Mouse (Mus musculus) stomach, embryonic 16.5 days (tissue): ENCODE results near the gene Kcnv2. TPM values are rescaled to one million over a fixed set of nuclear protein-coding genes. Genes with fewer than 3 reads are reported as not detected.

ENCODE experiments used
- ATAC-seq: fragments of 200-750 bp; cut with Nextera tagmentation; 2 replicates; pipeline ENCODE4 v1.8.0; 2017; ENCODE audit warnings: moderate number of reproducible peaks, moderate TSS enrichment; ENCODE audit not compliant: insufficient read depth, low FRiP score
- H3K27ac ChIP-seq: fragments of 300-500 bp; sonication (generic); 2 replicates; pipeline ENCODE4 v1.5.1; 2014; ENCODE audit warnings: low read length
- H3K27me3 ChIP-seq: fragments of 300-500 bp; sonication (generic); 2 replicates; pipeline ENCODE4 v1.6.1; 2014; ENCODE audit warnings: low read length, control low read depth, mixed read lengths; ENCODE audit not compliant: control insufficient read depth, insufficient read depth
- H3K36me3 ChIP-seq: fragments of 300-500 bp; sonication (generic); 2 replicates; pipeline ENCODE4 v1.6.1; 2014; ENCODE audit warnings: low read length; ENCODE audit not compliant: control insufficient read depth, insufficient read depth
- H3K4me1 ChIP-seq: fragments of 300-500 bp; sonication (generic); 2 replicates; pipeline ENCODE4 v1.6.1; 2014; ENCODE audit warnings: low read length, control low read depth, mixed read lengths; ENCODE audit not compliant: control insufficient read depth, insufficient read depth
- H3K4me2 ChIP-seq: fragments of 300-500 bp; sonication (generic); 2 replicates; pipeline ENCODE4 v1.6.1; 2014; ENCODE audit warnings: low read depth, low read length, mixed read lengths
- H3K4me3 ChIP-seq: fragments of 300-500 bp; sonication (generic); replicated peaks from 2 replicates; pipeline ENCODE4 v1.5.1; 2014; ENCODE audit warnings: mild to moderate bottlenecking, low read length
- H3K9ac ChIP-seq: fragments of 300-500 bp; sonication (generic); 2 replicates; pipeline ENCODE4 v1.6.1; 2014; ENCODE audit warnings: low read length
- H3K9me3 ChIP-seq: fragments of 300-500 bp; sonication (generic); replicated peaks from 2 replicates; pipeline ENCODE4 v1.6.1; 2016; ENCODE audit warnings: low read length, control low read depth; ENCODE audit not compliant: control insufficient read depth
- WGBS: fragments of 180-500 bp; shearing (Covaris S2); extraction: QIAGEN DNeasy Blood & Tissue Kit; methylation state at CpG from one replicate; pipeline ENCODE4 v1.1.7; 2014; 5-methylcytosine and 5-hydroxymethylcytosine counted together
- polyA plus RNA-seq: library from polyadenylated mRNA; unstranded; fragments of >200 nt; fragmentation: Nextera tagmentation; extraction: Ambion mirVana; gene quantifications from 2 replicates; pipeline ENCODE4 v1.2.1, GENCODE M21; 2015

Kcnv2 gene
- 0.05 TPM in 1 of 2 replicates, not detected in the other for polyA plus RNA-seq

DNA sequence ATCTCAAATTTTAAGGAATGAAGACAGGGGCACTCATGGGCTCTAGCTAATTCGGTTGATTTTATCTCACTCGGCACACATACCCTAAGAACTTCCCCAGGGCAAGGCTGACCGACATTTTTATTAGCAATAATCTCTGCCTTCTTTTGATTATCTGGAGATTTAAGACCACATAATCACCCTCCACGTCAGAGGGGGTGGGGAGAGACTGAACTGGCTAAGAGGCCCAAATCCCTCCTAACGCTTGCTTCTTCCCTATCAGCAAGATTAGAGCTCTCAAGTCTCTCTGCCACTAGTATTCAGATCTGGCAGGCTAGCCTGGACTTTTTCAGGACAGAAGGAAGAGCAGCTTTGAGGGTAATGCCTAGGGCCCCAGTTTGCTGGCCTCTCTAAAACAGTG, at the start of gene Kcnv2:
Gene Kcnv2, plus strand, starts transcription at position 308 of the 400 bp plus-strand sequence.
- WGBS: 48% methylated on average over 5 of the region's 5 CpGs

DNA sequence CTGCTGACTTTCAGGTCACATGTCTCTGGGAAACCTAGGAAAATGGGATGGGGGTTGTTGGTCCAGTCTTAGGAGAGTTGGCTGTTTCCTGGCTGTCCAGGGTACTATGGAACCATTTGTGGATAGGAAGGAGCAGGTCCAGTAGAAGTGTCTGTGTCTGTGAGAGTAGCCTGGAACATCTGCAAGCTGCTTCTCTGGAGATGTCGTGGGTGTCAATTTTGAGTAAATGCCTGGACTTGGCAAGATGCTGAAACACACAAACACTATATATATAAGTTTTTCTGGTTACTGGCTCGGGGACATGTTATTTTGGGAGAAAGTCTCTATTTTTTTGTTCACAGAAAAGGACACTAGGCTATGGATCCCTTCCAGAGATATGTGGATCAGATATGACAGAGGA, 49.0 kb upstream of the Kcnv2 start:
- H3K9ac ChIP-seq: no peak overlapping the region
- H3K9me3 ChIP-seq: no peaks in the 10 kb centered on the region
- 60% methylated on average over 2 of the region's 2 CpGs for WGBS
- H3K4me1 ChIP-seq: no peaks in the 10 kb centered on the region
- no peak overlapping the region for H3K4me3 ChIP-seq
- no peak overlapping the region for H3K4me2 ChIP-seq
- no peaks in the 10 kb centered on the region for H3K36me3 ChIP-seq
- no peak for ATAC-seq
- no peaks in the 10 kb centered on the region for H3K27me3 ChIP-seq
- no peak overlapping the region for H3K27ac ChIP-seq

More for the DNA sequence above, at the start of gene Kcnv2:
- H3K9me3 ChIP-seq: no peaks in the 10 kb centered on the region
- 0 out of 2 replicates have a peak, but pooled peaks cover 2% of the 10 kb centered on the region for H3K4me1 ChIP-seq
- H3K4me3 ChIP-seq: no peak within 1 kb of the TSS
- H3K27me3 ChIP-seq: no peaks in the 10 kb centered on the region
- H3K4me2 ChIP-seq: no peak within 1 kb of the TSS
- H3K9ac ChIP-seq: no peak within 1 kb of the TSS
- no peaks in the 10 kb centered on the region for H3K36me3 ChIP-seq
- ATAC-seq: no peak
- H3K27ac ChIP-seq: no peak within 1 kb of the TSS

DNA sequence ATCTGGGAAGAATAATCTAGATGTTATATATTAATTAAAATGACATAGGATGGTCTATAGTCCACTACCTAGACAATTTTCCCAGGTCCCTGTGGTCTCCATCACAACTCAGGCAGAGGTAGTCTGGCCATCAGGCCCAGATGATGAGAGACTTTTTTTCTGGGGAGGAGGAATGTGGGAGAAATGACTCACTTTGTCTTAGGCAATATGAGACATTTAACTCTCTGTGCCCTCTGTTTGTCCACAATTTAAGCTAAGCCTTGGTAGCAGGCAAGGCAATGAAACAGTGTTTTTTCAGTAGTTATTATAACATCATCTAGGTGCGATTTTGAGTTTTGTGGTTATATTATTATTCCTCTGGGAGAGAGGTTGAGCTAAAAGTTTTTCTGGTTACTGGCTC, 48.0 kb upstream of the Kcnv2 start:
- ATAC-seq: no peak
- Histone ChIP-seq H3K27me3 (no peaks in the 10 kb centered on the region), H3K9me3 (no peaks in the 10 kb centered on the region), H3K4me3 (no peak overlapping the region), H3K36me3 (no peaks in the 10 kb centered on the region), H3K27ac (no peak overlapping the region), H3K4me2 (no peak overlapping the region), H3K9ac (no peak overlapping the region), H3K4me1 (no peaks in the 10 kb centered on the region)
- WGBS: 81% methylated on average over 1 of the region's 1 CpGs

DNA sequence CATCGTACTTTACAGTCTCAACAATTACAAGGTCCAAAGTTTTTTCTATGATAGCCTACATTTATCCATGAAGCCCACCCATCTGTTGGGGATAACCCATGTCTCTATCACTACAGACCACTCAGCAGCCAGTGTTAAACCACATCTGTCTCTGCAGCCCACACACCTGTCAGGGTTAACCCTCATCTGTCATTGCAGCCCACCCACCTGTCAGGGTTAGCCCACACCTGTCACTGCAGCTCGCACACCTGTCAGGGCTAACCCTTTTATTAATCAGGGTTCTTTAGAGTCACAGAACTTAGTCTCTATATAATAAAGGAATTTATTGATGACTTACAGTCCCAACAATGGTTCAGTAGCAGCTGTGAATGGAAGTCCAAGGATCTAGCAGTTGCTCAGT, 43.2 kb upstream of the Kcnv2 start:
- no peaks in the 10 kb centered on the region for H3K4me1 ChIP-seq
- no peak overlapping the region for H3K4me3 ChIP-seq
- WGBS: 69% methylated on average over 2 of the region's 2 CpGs
- H3K9me3 ChIP-seq: no peaks in the 10 kb centered on the region
- H3K9ac ChIP-seq: no peak overlapping the region
- H3K27me3 ChIP-seq: no peaks in the 10 kb centered on the region
- no peaks in the 10 kb centered on the region for H3K36me3 ChIP-seq
- no peak overlapping the region for H3K4me2 ChIP-seq
- ATAC-seq: no peak
- H3K27ac ChIP-seq: no peak overlapping the region

DNA sequence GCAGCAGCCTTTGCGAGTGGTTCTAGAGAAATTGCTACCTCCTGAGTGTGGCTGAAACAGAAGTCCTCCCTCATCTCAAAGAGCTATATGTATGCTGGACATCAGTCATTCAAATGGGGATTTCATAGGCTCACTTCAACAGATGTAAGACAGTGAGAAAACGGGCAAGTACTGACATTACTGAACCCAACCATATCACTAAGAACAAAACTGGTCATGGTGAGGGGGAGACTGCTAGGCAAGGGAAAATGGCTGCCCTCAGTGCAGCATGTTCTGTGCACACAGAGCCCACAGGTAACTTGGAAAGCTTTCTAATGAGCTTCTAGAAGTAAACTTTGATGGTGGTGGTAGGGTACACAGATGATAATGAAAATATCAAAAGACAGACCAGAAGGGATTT, 12.3 kb upstream of the Kcnv2 start:
- 85% methylated on average over 2 of the region's 2 CpGs for WGBS
- H3K9me3 ChIP-seq: no peaks in the 10 kb centered on the region
- H3K4me3 ChIP-seq: no peak overlapping the region
- no peaks in the 10 kb centered on the region for H3K4me1 ChIP-seq
- no peaks in the 10 kb centered on the region for H3K36me3 ChIP-seq
- ATAC-seq: no peak
- H3K27me3 ChIP-seq: no peaks in the 10 kb centered on the region
- H3K4me2 ChIP-seq: no peak overlapping the region
- no peak overlapping the region for H3K9ac ChIP-seq
- no peak overlapping the region for H3K27ac ChIP-seq

DNA sequence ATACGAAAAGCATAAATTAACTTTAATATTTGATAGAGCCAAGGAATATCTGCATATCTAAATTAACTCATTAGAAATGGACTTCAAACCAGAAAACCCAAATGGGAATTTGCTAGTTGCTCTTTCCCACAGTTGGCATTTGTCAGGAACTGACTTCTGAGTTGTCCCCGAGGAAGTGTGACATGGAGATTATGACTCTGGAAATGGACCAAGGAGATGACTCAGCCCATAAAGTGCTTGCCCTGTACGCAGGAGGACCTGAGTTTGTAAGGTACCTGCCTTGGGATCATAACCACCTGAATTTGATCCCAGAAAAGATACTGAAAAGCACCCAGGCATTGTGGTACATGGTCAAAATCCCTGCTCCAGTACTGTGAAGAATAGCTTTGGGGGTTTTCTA, 11.1 kb upstream of the Kcnv2 start:
- Histone ChIP-seq H3K4me3 (no peak overlapping the region), H3K36me3 (no peaks in the 10 kb centered on the region), H3K4me1 (no peaks in the 10 kb centered on the region), H3K9me3 (no peaks in the 10 kb centered on the region), H3K4me2 (no peak overlapping the region), H3K27ac (no peak overlapping the region), H3K9ac (no peak overlapping the region), H3K27me3 (no peaks in the 10 kb centered on the region)
- WGBS: 74% methylated on average over 3 of the region's 3 CpGs
- no peak for ATAC-seq

DNA sequence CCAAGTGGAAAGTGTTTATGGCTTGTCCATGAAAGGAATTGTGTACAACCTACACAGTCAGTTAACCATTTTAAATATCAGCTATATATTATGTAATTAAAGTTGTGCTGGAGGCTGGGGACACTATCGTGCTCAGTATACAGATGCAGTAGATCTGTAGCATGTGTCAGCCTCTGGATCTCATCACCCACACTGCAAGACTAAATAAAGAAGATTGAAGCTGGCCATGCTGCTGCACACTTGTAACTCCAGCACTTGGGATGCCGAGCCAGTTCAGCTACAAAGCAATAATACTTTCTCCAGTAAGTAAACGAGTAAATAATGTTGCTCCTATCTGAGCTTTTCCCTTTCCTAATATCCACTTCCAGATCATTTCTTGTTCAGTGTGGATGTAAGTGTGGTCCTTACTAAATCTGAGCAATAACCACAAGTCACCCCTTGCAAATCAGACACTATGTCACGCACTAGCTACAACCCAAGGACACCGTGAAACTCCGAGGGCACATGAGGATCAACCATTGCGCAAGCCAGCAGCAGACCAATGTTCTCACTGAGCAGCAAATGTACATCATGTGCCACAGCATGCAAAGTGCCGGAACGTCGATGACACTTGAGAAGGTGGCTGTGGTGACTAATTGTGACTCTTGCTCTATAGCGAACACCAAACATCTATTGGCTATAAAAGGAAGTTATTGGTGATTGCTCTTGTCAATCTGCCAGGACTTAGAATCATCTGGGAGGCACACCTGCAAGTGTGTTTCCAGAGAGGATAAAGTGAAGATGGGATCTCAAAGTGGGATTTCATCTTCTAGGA, 9.9 kb upstream of the Kcnv2 start:
- H3K27ac ChIP-seq: no peak overlapping the region
- no peaks in the 10 kb centered on the region for H3K27me3 ChIP-seq
- H3K9ac ChIP-seq: no peak overlapping the region
- no peaks in the 10 kb centered on the region for H3K36me3 ChIP-seq
- no peaks in the 10 kb centered on the region for H3K9me3 ChIP-seq
- H3K4me2 ChIP-seq: no peak overlapping the region
- WGBS: 82% methylated on average over 11 of the region's 11 CpGs
- ATAC-seq: no peak
- no peak overlapping the region for H3K4me3 ChIP-seq
- H3K4me1 ChIP-seq: 0 out of 2 replicates have a peak, but pooled peaks cover 2% of the 10 kb centered on the region

DNA sequence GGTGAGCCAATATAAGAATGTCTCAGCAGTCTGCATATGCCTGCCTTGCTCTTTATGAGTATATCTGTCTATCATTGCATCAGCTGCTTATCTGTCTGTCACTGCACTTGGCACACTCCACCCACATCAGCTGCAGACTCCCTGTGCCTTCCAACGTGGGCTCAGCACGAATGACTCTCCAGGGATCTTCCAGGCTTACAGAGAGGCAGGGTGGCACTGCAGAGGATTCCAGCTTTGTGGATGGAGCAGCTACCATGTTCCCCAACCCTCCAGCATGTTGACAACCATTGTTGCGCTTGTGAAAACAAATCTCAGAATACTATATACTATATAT, 9.3 kb upstream of the Kcnv2 start:
- no peak for ATAC-seq
- no peaks in the 10 kb centered on the region for H3K27me3 ChIP-seq

DNA sequence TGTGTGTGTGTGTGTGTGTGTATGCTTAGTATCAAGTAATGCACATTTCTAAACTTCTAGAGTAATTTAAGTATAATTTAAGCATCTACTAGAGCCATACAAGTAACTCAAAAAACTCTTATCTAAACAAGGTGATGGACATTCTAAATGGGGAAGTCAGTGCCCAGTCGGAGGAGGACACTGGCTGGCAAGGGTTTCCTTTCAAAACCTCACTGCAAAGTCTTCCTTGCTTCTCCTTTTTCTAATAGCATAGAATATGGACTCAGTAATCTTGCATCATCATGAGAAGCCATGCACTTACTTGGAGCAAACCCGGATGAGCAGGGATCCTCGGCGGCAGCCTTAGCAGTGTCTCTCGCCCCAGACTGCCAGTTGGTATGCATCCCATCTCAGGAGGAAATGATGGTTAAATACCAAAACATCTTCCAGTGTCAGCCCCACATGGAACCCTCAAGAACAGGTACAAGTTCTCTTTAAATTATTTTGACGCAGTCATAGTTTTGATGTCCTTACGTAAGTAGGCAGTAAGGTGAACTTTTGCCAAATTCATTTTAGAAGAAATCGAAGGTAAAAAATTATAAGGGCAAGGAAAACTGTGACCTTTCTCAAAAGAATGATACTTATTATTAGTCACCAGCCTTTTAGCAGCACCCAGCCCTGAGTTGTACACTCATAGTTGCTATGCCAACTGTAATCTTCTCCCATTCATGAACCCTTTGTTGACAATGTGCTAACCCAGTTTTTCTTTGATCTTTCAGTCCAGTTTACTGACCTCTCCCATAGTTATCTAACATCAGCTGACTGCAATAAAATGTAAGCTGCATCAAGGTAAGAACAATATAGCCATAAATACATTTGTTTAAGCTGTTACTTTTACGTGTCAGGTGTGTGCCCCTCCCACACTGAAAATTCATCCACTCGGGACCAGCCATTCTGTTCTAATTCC, 5.8 kb upstream of the Kcnv2 start:
- Histone ChIP-seq H3K27ac (peak overlapping the region; percentile 46; the same call in 1 of the 2 replicates), H3K4me3 (no peak overlapping the region), H3K4me1 (0 out of 2 replicates have a peak, but pooled peaks cover 2% of the 10 kb centered on the region), H3K36me3 (no peaks in the 10 kb centered on the region), H3K4me2 (no peak overlapping the region), H3K27me3 (no peaks in the 10 kb centered on the region), H3K9me3 (no peaks in the 10 kb centered on the region), H3K9ac (no peak overlapping the region)
- peak; percentile 87; the same call in 1 of the 2 replicates for ATAC-seq
- 61% methylated on average over 10 of the region's 10 CpGs for WGBS

More for the DNA sequence above, 9.3 kb upstream of the Kcnv2 start:
- Histone ChIP-seq H3K4me3 (no peak overlapping the region), H3K9ac (no peak overlapping the region), H3K4me2 (no peak overlapping the region), H3K4me1 (0 out of 2 replicates have a peak, but pooled peaks cover 2% of the 10 kb centered on the region), H3K27ac (no peak overlapping the region), H3K9me3 (no peaks in the 10 kb centered on the region), H3K36me3 (no peaks in the 10 kb centered on the region)
- WGBS: 73% methylated on average over 3 of the region's 3 CpGs
